Mouse (Mus musculus): ENCODE measurements at regions not wholly inside any gene's neighbourhood (a gene's known extent, or its start where the extent isn't known, plus 50 kb on each side); places are given as distances from the start of the nearest gene placed in this dataset.

DNA sequence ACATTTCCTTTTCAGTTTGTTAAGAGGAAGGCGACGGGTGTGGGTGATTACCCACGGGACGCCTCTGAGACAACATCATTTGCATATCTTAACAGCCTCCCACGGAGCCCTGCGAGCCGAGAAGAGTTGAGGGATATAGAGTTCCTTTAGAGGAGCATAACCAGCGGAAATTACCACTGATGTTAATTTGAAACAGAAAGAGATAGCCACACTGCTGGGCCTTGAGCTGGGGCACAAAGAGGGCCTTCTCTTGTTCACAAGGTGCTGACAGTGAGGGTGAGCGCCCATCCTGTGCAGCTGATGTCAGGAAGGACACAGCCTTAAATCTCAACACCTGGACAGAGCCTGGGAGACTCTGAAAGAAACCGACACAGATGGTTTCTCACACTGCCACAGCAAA lies 752.2 kb downstream of the Kcnj2 start:
- TF ChIP-seq CTCF (IDR thresholded peaks at IDR 0.05; ENCODE audit: insufficient read depth, low read depth, low read length) (no peak), POLR2A (IDR thresholded peaks at IDR 0.05; ENCODE audit: insufficient read depth, low read depth, low read length) (no peak)
